Mouse (Mus musculus): ENCODE data around the gene Slc35e3.
"Not testable (repeated sequence)": the region's sequence is repeated elsewhere in the genome, so short reads cannot be mapped to it uniquely, and the experiment has no call there.

The Slc35e3 gene

DNA sequence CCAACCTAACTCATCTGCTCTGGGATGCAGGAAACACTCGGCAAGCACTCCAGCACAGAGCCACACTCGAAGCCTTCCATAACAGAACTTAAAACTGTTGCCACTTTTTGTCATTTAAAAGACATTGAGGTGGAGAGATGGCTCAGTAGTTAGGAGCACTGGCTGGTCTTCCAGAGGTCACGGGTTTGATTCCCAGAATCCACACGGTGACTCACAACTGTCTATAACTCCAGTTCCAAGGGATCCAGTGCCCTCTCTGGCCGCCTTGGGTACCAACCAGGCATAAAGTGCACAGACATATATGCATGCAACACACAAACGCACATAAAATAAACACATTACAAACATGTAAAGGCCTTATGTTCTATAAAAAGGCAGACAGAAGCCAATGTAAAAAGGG is 15.4 kb upstream of the Slc35e3 start:
- DNase-seq = no peak

DNA sequence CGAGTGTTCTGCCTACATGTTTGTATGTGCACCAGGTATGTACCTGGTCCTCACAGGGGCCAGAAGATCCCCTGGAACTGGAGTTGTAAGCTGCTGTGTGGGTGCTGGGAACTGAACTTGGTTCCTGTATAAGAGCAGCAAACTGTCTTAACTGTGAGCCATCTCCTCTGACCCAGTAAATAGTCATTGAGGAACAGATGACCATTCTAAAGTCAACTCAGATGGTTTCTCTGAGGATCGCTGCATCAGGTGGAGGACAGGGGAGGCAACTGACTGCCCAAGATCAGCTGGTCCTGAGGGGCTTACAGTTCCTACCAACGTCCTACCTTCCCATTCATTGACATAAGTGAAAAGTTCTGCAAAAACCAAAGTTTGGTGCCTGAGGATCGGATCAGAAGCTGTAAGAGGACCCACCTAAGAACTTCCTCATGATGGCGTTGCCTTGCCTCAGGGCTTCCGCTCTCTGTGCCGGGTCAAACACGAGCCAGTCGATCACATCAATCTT is 14.7 kb upstream of the Slc35e3 start:
- no peak for DNase-seq

- DNase-seq = no peak
Observed at GRCm38 (mm10) chr10:117759844-117760630, 13.9 kb upstream of the Slc35e3 start.

DNA sequence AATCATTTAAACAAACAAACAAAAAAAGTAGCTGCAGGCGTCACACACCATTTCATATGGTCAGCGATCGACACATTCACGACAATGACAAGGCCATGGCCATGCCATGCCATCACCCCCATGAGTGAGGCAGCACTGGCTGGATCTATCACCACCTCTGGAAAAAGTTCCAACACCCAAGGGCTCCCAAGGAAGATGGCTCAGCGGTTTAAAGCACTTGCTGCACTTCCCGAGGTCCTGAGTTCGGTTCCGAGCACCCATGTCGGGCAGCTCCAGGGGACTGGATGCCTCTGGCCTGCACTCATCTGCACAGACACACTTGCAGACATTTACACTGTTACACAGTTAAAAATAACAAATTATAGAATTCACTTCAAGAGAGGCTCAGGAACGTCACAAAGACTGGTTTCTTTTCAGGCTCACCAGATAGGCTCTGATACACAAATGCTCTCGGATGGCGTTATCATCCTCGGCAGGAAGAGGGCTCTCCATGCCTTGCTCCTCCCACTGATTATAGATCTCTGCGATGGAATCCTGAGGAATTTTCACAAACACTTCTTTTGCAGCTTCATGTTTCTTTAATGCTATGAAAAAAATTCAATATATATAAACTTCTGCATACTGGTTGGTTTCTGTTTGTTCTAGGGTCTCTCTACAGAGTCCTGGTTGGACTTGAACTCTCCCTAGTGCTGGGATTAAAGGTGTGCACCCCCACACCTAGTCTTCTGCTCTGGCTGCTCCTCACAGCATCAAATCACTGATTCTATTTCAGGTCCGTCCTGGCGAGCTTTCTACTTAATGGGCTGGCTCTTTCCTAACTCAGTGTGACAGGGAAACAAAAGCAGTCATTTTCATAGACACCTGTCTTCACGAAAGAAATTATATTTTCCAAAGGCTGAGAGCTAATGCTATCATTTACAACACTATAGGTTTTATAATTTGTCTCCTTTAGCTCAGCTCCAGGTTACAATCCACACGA is 12.9 kb upstream of the Slc35e3 start:
- DNase-seq = no peak

DNA sequence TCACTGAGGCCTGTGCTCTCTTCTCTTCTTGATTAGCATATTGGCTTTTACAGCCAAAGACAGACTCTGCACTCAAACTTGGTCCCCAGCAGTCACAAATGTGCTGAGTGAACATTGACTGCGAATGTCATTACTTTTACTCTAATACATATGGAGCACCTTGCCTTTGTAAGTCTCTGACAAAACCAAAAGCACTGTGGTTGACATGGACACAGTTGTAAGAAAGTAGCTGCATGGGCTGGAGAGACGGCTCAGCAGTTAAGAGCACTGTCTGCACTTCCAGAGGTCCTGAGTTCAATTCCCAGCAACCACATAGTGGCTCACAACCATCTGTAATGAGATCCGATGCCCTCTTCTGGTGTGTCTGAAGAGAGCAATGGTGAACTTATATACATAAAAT is 12.2 kb upstream of the Slc35e3 start:
- DNase-seq = not testable (repeated sequence)

GRCm38 (mm10) chr10:117757796-117758342 is 11.7 kb upstream of the Slc35e3 start:
- no peak for DNase-seq

DNA sequence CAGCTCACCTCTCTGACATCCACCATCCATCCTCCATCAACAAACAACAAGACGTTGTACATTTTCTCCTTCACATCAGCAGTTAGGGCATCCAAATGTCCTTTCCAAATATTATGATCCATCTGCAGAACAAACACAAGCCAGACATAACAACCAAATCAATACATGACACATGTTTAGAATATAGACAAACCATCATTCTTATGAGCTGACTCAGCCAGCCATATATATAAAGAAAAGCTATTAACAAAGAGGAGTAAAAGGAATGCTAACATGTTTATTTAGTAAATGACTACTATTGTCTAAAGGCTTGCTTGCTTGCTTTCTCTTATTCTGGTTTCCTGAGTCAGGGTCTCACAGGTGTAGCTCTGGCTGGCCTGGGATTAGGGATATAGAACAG is 11.1 kb upstream of the Slc35e3 start:
- no peak for DNase-seq

- DNase-seq = no peak
Observed at GRCm38 (mm10) chr10:117756784-117757183, 10.6 kb upstream of the Slc35e3 start.

GRCm38 (mm10) chr10:117755799-117756467 is 9.8 kb upstream of the Slc35e3 start:
- no peak for DNase-seq

DNA sequence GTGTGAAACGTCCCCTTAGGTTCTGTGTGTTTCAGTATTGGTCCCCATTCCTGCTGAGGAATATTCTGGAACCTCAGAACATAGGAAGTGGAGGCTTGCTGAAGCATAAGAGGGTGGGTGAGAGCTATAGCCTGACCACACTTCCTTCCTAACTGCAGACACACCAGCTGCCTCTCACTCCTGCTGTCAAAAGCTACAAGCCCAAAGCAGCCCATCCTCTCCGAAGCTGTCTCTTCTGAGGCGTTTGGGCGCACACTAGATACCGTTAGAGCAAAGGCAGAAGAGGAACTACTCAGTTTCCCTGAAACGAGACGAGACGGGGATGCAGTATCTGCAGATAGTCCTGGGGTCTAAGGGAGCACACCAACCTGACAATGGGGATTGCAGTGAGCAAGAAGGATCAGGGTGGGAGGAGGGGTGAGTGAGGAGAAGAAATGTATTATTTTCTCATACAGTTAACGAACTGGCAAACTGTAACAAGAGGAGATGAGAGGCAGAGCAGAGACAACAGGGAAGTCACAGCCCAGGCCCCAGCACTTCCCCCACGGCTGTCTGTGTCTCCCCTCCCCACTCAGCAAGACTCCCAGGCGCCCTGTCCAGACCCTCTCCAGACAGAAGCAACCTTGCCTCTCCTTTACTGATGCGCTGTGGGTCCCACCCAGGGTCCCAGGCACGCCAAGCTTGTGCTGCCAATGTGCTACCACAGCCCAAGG is 9.1 kb upstream of the Slc35e3 start:
- no peak for DNase-seq

DNA sequence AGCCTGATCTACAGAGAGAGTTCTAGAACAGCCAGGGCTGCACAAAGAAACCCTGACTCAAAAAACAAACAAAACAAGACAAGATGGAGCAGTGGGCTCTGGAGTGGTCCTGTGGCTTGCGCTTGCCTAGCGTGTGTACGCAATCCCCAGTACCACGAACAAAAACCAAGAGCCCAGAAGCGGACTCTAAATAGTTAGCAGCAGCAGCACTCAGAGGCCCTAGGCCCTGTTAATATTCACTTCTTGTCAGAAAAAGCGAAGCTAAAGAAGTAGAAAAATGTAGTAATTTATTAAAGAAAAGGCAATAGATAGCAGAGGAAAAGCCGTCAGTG is 8.4 kb upstream of the Slc35e3 start:
- DNase-seq = no peak

GRCm38 (mm10) chr10:117753711-117754608 is 7.8 kb upstream of the Slc35e3 start:
- no peak for DNase-seq

DNA sequence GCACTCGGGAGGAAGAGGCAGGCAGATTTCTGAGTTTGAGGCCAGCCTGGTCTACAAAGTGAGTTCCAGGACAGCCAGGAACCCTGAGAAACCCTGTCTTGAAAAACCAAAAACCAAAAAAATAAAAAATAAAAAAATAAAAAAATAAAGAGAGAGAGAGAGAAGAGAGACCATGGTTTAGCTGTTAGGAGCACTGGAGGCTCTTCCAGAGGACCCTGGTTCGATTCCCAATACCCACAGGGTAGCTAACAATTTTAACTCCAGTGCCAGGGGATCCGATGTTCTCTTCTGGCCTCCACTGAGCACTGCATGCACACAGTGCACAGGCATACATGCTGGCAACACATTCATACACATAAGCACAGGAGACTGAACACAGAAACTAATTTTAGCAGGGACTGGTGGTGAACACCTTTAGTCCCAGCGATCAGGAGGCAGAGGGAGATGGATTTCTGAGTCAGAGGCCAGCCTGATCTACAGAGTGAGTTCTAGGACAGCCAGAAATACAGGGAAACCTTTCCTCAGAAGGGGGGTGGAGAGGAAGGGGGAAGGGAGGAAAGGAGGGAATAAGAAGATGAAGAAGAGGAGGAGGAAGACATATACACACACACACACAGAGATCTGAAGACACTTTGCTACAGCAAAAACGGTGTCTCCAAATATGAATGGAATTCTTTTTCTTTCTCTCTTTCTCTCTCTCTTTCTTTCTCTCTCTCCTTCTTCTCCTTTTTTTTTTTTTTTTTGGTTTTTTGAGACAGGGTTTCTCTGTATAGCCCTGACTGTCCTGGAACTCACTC is 6.9 kb upstream of the Slc35e3 start:
- DNase-seq = no peak

- no peak for DNase-seq
Observed at GRCm38 (mm10) chr10:117752304-117752821, 6.2 kb upstream of the Slc35e3 start.

DNA sequence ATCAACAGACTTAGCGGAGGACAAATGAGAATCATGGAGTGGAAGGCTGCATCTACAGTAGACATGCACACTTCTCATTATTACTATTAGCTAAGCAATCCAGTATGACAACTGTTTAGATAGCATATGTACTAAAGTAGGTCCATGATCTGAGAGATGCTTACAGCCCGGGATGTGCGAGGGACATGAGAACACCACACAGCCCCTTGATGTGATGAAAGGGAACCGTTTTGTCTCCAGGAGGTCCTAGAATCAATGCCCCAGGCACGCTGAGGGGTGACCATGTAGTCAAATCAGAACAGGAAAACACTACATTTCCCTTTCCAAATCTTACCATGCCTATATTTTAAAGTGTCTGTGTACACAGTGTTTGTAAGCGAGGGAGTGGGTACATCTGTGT is 5.6 kb upstream of the Slc35e3 start:
- DNase-seq = no peak

- DNase-seq = no peak
Observed at GRCm38 (mm10) chr10:117751282-117751610, 5.1 kb upstream of the Slc35e3 start.

DNA sequence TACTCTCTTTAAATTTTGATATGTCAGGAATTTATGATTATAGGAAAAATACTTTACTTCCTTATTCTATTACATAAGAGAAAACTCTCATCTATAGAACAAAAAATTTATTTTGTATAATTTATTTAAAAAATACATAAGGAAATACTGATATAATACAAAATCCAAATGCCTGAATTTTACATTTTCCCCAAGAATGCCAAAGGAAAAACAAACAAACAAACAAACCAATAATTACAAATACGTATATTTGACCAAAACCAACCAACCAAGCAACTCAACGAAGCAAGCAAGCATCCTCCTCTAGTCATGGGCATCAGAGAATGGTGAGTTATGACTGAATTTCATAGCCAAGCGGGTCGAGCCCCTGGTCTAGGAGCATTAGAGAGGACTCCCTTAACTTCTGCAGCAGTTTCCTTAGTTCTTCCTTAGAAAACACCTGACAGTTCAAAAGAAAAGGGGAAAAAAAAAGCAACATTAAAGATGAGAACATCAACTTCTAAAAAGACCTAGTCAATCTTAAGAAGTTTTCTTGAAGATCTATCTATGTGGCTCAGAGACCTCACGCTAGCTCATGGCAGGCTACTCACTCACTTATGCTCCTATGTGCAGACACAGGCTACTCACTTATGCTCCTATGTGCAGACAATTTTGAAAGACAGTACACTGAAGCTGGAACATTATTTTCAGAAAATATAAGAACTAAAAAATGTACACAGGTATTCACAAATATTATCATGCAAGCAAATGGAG is 4.5 kb upstream of the Slc35e3 start:
- no peak for DNase-seq

GRCm38 (mm10) chr10:117749787-117750343 is 3.7 kb upstream of the Slc35e3 start:
- no peak for DNase-seq

DNA sequence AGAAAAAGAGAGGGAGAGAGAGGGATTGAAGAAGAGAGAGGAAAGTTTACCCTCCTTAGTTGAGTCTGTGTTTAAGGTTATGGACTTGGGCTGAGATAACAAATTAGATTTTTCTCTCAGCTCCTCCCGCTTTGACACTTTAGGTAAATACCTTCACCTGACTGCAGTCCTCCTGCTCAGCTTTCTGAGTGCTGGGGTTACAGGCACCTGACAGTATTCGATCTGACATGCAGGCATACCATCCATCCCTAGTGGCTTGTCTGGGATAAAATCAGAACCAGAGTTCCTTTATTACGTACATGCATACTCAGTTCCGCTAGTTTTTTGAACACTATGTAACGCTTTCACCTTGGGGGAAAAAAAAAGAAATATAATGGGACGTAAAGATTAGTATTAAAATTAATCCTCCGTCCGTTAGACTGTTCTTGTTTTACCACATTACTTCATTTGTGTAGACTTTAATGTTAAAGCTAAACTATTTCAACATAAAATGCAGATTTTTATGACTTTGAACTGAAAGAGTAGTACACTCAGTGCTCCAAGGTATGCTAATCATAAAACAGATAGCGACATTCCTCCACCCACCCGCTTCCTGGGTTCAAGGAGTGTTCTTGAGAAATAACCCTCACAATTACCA is 3.0 kb upstream of the Slc35e3 start:
- no peak for DNase-seq

Measured in kidney, adult 8-10 months (tissue).